In the genomic region with DNA sequence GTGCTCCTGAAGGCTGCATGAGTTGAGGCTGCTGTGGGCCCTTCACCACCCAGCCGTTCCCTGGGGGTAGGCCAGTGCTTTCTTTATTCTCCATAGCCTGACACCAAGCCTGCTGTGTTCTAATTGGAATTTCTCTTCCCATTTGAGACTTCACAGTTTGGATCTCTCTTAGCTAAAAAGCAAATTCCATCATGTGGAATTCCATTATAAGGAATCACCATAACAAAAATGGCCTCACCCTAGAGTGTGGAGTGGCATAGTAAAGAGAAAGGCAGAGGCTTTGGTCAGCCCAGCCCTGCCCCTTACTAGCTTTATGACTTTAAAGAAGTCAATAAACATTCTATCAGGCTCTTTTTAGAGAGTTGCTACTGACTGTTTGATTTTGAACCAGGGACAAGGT, we compare ENCODE assay signal across 22 mouse cellular contexts. TPM values are rescaled to one million over a fixed set of nuclear protein-coding genes. Genes with fewer than 3 reads are reported as not detected.
"Had no signal": no experiment of that assay in that cellular context is flagged by ENCODE, and none has a peak within 500 bp of the region (broad histone marks: within the 10 kb centered on the region; RNA-seq: fewer than 3 reads in every experiment).

No protein-coding gene starts in this region.

- DNase-seq: left cerebral cortex, postnatal 4 days; liver; liver, embryonic 13.5 days; liver, postnatal 0 days; lung, adult 18-20 months; lung, adult 2 months; lung, embryonic 14.5 days; lung, postnatal 10 days; lung, postnatal 14 days; lung, postnatal 36 days; lung, postnatal 4 days; midbrain, embryonic 14.5 days had no signal

RNA-seq across cellular contexts. Expression of gene Gm11060, which starts 43.5 kb away (rescaled TPM):
- total RNA-seq: left cerebral cortex, postnatal 10 days; left cerebral cortex, postnatal 14 days; left cerebral cortex, postnatal 25 days; left cerebral cortex, postnatal 36 days; left cerebral cortex, postnatal 4 days; liver, adult 2 months; megakaryocyte progenitor cell, adult 5-6 weeks; megakaryocyte, adult 5-6 weeks; megakaryocyte-erythroid progenitor cell, adult 5-6 weeks; midbrain, postnatal 0 days; monocyte, adult 5-6 weeks had no signal
